Mouse (Mus musculus) forebrain, embryonic 11.5 days (tissue): ENCODE data around the gene Nutf2. TPM values are rescaled to one million over a fixed set of nuclear protein-coding genes. Genes with fewer than 3 reads are reported as not detected.
"Not testable (repeated sequence)": the region's sequence is repeated elsewhere in the genome, so short reads cannot be mapped to it uniquely, and the experiment has no call there.

Source experiments
- ATAC-seq: fragments of 200-750 bp; cut with Nextera tagmentation; replicated peaks from 2 replicates; pipeline ENCODE4 v1.8.0; 2017; ENCODE audit warnings: moderate TSS enrichment; ENCODE audit not compliant: low FRiP score
- DNase-seq: peaks from one replicate; pipeline ENCODE4 v3.0.0-alpha.2; 2017; ENCODE audit warnings: low spot score
- H3K27ac ChIP-seq: fragments of 300-500 bp; sonication (generic); 2 replicates; pipeline ENCODE4 v1.5.1; 2014; ENCODE audit warnings: low read depth, low read length
- H3K27me3 ChIP-seq: fragments of 300-500 bp; sonication (generic); 2 replicates; pipeline ENCODE4 v1.6.1; 2014; ENCODE audit warnings: mild to moderate bottlenecking, low read length, mixed read lengths; ENCODE audit not compliant: control insufficient read depth, insufficient read depth
- H3K36me3 ChIP-seq: fragments of 300-500 bp; sonication (generic); 2 replicates; pipeline ENCODE4 v1.6.1; 2014; ENCODE audit warnings: mild to moderate bottlenecking, low read length, moderate library complexity, mixed read lengths; ENCODE audit not compliant: control insufficient read depth, insufficient read depth
- H3K4me1 ChIP-seq: fragments of 300-500 bp; sonication (generic); replicated peaks from 2 replicates; pipeline ENCODE4 v1.6.1; 2014; ENCODE audit warnings: low read length, mixed read lengths; ENCODE audit not compliant: control insufficient read depth, insufficient read depth
- H3K4me2 ChIP-seq: fragments of 300-500 bp; sonication (generic); 2 replicates; pipeline ENCODE4 v1.6.1; 2014; ENCODE audit warnings: low read depth, mild to moderate bottlenecking, low read length, moderate library complexity, mixed read lengths; ENCODE audit not compliant: severe bottlenecking
- H3K4me3 ChIP-seq: fragments of 300-500 bp; sonication (generic); 2 replicates; pipeline ENCODE4 v1.5.1; 2014; ENCODE audit warnings: low read depth, low read length
- H3K9ac ChIP-seq: fragments of 300-500 bp; sonication (generic); 2 replicates; pipeline ENCODE4 v1.6.1; 2014; ENCODE audit warnings: low read length
- H3K9me3 ChIP-seq: fragments of 300-500 bp; sonication (generic); 2 replicates; pipeline ENCODE4 v1.6.1; 2016; ENCODE audit warnings: low read length, mixed read lengths; ENCODE audit not compliant: control insufficient read depth
- WGBS: fragments of 180-500 bp; shearing (Covaris S2); extraction: QIAGEN DNeasy Blood & Tissue Kit; methylation state at CpG from one replicate; pipeline ENCODE4 v1.1.7; 2014; 5-methylcytosine and 5-hydroxymethylcytosine counted together
- polyA plus RNA-seq: library from polyadenylated mRNA; unstranded; fragments of >200 nt; fragmentation: Nextera tagmentation; extraction: Ambion mirVana; gene quantifications from 2 replicates; pipeline ENCODE4 v1.2.1, GENCODE M21; 2014

Gene Nutf2
- polyA plus RNA-seq, 1 experiment from 2014 or later, result 355 TPM

GRCm38 (mm10) chr8:105826379-105826778 lies 34.0 kb upstream of the Nutf2 start:
- H3K27ac ChIP-seq, result no peak overlapping the region
- WGBS, result 18% methylated on average over 4 of the region's 4 CpGs
- H3K4me2 ChIP-seq, result peak overlapping the region; percentile 87
- H3K4me1 ChIP-seq, result peaks cover 10% of the 10 kb centered on the region; the same call in 1 of the 2 replicates
- H3K27me3 ChIP-seq, result no peaks in the 10 kb centered on the region
- H3K9ac ChIP-seq, result peak overlapping the region; percentile 87
- no peak for DNase-seq
- H3K9me3 ChIP-seq, result no peaks in the 10 kb centered on the region
- no peak for ATAC-seq
- peak overlapping the region; percentile 83 for H3K4me3 ChIP-seq
- H3K36me3 ChIP-seq, result peaks cover 12% of the 10 kb centered on the region; the same call in 1 of the 2 replicates

DNA sequence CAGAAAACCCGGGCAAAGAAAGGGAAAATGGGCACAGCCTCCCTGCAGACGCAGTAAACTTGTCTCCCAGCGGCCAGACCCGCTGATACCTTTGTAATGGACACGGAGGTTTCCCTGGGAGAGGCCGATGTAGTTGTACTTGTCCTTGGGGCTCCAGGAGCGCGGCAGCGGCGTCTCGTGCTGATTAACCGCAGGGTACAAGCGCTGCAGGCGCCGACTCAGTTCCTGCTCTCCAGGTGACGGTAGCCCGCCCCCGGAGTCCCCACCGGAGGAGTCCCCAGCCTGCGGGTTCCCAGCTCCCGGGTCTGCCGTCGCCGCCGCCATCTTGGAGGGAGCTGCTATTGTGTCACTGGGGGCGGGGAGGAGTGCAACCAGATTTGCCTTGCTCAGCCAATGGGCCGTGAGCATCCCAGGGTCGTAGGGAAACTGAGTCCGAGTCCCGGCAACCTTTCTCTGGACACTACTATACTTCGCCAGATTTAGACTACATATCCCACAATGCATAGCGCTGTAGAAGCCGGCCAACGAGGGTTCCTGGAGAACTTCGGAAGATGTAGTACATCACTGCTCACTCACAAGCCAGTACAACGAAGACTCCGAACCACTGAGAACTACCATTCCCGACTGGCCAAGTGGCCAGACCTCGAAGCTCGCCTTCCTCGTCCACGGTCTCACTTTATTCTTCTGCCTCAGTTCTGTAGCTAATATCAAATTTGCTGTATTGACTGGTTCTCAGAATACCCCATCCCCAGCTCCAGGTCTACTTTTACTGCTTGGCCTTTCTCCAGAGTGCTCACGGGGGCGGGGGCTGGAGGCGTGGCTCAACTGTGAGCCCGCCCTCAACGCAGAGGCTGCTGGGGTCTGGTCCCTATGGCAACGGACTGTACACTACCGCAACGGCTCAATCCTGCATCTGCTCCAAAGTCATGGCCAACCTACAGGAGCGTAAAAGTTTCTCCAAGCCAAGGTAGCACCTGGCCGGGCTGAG lies 33.2 kb upstream of the Nutf2 start, which contains the start of the genes Ranbp10 and Tsnaxip1:
Gene Ranbp10 (minus strand): TSS at position 490 of the 988 bp plus-strand sequence.
Gene Tsnaxip1 (plus strand): TSS at position 871 of the 988 bp plus-strand sequence.
- peaks cover 10% of the 10 kb centered on the region; the same call in 1 of the 2 replicates for H3K4me1 ChIP-seq
- peak within 1 kb of the TSS; percentile 37; the same call in 1 of the 2 replicates for H3K27ac ChIP-seq
- under 1% methylated on average over 52 of the region's 52 CpGs for WGBS
- H3K4me2 ChIP-seq, result peak within 1 kb of the TSS; percentile 87
- H3K27me3 ChIP-seq, result no peaks in the 10 kb centered on the region
- H3K4me3 ChIP-seq, result peak within 1 kb of the TSS; percentile 83
- peak within 1 kb of the TSS; percentile 87 for H3K9ac ChIP-seq
- peaks cover 6% of the 10 kb centered on the region; the same call in 1 of the 2 replicates for H3K36me3 ChIP-seq
- no peaks in the 10 kb centered on the region for H3K9me3 ChIP-seq
- ATAC-seq, result peak; percentile 99
- DNase-seq, result peak; percentile 96

DNA sequence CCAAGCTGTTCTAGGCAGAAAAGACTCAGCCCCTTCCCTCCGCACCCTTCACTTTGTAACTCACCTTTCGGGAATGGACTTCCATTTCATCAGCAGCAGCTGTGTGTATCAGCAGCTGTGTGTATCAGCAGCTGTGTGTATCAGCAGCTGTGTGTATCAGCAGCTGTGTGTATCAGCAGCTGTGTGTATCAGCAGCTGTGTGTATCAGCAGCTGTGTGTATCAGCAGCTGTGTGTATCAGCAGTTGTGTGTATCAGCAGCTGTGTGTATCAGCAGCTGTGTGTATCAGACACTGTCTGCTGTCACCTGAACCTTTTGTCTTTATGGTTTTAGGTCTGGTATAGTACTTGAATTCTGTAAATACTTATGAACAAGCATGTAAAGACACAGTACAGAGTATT lies 26.6 kb upstream of the Nutf2 start:
- not testable (repeated sequence) for DNase-seq, H3K27me3 ChIP-seq, H3K36me3 ChIP-seq, H3K27ac ChIP-seq, H3K9ac ChIP-seq, ATAC-seq, H3K4me2 ChIP-seq, H3K4me3 ChIP-seq, H3K9me3 ChIP-seq, H3K4me1 ChIP-seq
- 88% methylated on average over 2 of the region's 2 CpGs for WGBS

DNA sequence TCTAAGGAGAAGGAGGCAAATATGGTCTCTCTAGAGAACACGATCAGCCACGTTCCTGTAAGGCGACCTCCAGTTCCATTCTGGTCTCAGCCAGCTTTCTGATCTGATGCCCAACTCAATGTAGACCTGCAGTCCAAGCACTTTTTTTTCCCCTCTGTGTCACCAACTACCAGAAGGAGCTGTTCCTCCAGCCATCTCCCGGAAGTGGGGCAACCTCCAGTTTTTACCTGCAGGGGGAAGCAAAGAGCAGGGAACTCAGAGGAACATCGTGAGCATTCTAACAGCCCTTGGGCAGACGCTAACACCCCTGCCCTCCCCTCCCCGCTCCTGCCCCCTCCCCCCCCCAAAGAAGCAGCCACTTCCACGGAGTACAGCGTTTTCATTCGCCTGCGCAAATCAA lies 25.1 kb upstream of the Nutf2 start:
- Histone ChIP-seq H3K4me3 (no peak overlapping the region), H3K27ac (no peak overlapping the region), H3K36me3 (no peaks in the 10 kb centered on the region), H3K9ac (no peak overlapping the region), H3K4me1 (no peaks in the 10 kb centered on the region), H3K4me2 (no peak overlapping the region), H3K27me3 (no peaks in the 10 kb centered on the region), H3K9me3 (no peaks in the 10 kb centered on the region)
- peak; percentile 68 for DNase-seq
- 0 out of 2 replicates have a peak, but pooled peaks have one; percentile 24 for ATAC-seq
- 33% methylated on average over 11 of the region's 11 CpGs for WGBS

DNA sequence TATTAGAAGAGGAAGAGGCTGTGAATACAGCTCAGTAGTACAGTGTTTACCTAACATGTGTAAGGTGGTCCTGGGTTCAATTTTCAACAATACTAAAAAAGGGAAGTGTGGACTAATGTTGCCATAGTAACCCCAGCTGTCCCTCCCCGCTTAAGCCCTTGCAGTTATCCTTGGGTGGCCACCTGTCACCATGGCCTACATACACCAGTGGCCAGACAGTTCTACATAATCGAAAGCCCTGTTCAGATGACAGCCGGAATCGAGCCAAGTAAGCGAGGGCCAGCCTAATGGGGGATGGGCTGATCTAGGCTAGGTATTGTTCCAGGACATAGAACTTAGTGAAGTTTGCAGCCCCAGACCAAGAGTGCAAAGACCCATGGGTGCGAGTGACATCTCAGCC lies 23.4 kb upstream of the Nutf2 start:
- no peak for ATAC-seq
- Histone ChIP-seq H3K9me3 (no peaks in the 10 kb centered on the region), H3K9ac (no peak overlapping the region), H3K36me3 (no peaks in the 10 kb centered on the region), H3K4me1 (no peaks in the 10 kb centered on the region), H3K4me2 (no peak overlapping the region), H3K4me3 (no peak overlapping the region), H3K27ac (no peak overlapping the region), H3K27me3 (no peaks in the 10 kb centered on the region)
- 90% methylated on average over 6 of the region's 6 CpGs for WGBS
- DNase-seq, result no peak

GRCm38 (mm10) chr8:105839209-105839608 lies 21.2 kb upstream of the Nutf2 start:
- no peak overlapping the region for H3K9ac ChIP-seq
- H3K36me3 ChIP-seq, result peaks cover 4% of the 10 kb centered on the region
- no peak overlapping the region for H3K27ac ChIP-seq
- H3K27me3 ChIP-seq, result no peaks in the 10 kb centered on the region
- H3K4me2 ChIP-seq, result no peak overlapping the region
- no peak for DNase-seq
- ATAC-seq, result no peak
- no peaks in the 10 kb centered on the region for H3K9me3 ChIP-seq
- no peak overlapping the region for H3K4me3 ChIP-seq
- H3K4me1 ChIP-seq, result no peaks in the 10 kb centered on the region
- 93% methylated on average over 5 of the region's 5 CpGs for WGBS

DNA sequence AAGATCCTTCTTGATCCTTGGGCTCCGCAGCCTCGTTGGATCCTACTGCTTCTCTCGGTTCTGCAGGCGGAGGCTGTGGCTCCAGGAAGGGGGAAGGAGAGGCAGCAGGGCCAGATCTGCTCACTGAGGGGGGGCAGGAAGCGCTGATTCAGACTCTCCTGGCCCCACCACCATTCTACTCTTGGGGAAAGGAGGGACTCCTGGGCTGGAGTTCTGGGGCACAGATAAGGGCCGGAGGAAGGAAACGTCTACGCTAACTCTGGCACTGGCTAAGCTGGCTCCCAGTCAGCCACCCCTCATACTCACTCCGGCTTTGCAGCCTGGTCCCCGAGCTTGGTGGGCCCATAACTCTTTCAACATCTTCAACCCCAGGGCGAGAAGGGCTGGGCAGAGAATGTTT lies 13.7 kb upstream of the Nutf2 start:
- Histone ChIP-seq H3K9me3 (no peaks in the 10 kb centered on the region), H3K4me2 (no peak overlapping the region), H3K4me3 (no peak overlapping the region), H3K9ac (no peak overlapping the region), H3K36me3 (peaks cover 18% of the 10 kb centered on the region), H3K4me1 (no peaks in the 10 kb centered on the region), H3K27me3 (no peaks in the 10 kb centered on the region), H3K27ac (no peak overlapping the region)
- 94% methylated on average over 11 of the region's 11 CpGs for WGBS
- no peak for DNase-seq
- no peak for ATAC-seq

GRCm38 (mm10) chr8:105850014-105850413 lies 10.4 kb upstream of the Nutf2 start:
- Histone ChIP-seq H3K9ac (no peak overlapping the region), H3K4me2 (no peak overlapping the region), H3K36me3 (peaks cover 8% of the 10 kb centered on the region), H3K27ac (no peak overlapping the region), H3K27me3 (no peaks in the 10 kb centered on the region), H3K4me1 (no peaks in the 10 kb centered on the region), H3K4me3 (no peak overlapping the region), H3K9me3 (no peaks in the 10 kb centered on the region)
- WGBS, result 85% methylated on average over 4 of the region's 4 CpGs
- DNase-seq, result no peak
- no peak for ATAC-seq
